Mouse (Mus musculus) heart, postnatal 0 days (tissue): ENCODE measurements at regions not wholly inside any gene's neighbourhood (a gene's known extent, or its start where the extent isn't known, plus 50 kb on each side); places are given as distances from the start of the nearest gene placed in this dataset.

Experiments used
- ATAC-seq: fragments of 200-750 bp; cut with Nextera tagmentation; 2 replicates; pipeline ENCODE4 v1.8.0; 2017; ENCODE audit warnings: low read depth, moderate number of reproducible peaks, moderate library complexity; ENCODE audit not compliant: insufficient read depth
- DNase-seq: peaks from one replicate; pipeline ENCODE4 v3.0.0-alpha.2; 2016; ENCODE audit warnings: low spot score
- H3K27ac ChIP-seq: fragments of 300-500 bp; sonication (generic); 2 replicates; pipeline ENCODE4 v1.5.1; 2014; ENCODE audit warnings: low read depth, mild to moderate bottlenecking
- H3K27me3 ChIP-seq: fragments of 300-500 bp; sonication (generic); 2 replicates; pipeline ENCODE4 v1.6.1; 2014; ENCODE audit warnings: low read length, mixed read lengths; ENCODE audit not compliant: control insufficient read depth, insufficient read depth
- H3K36me3 ChIP-seq: fragments of 300-500 bp; sonication (generic); replicated peaks from 2 replicates; pipeline ENCODE4 v1.6.1; 2014; ENCODE audit warnings: low read length, mixed read lengths; ENCODE audit not compliant: control insufficient read depth, insufficient read depth
- H3K4me1 ChIP-seq: fragments of 300-500 bp; sonication (generic); 2 replicates; pipeline ENCODE4 v1.6.1; 2014; ENCODE audit warnings: antibody characterized with exemption; ENCODE audit not compliant: control insufficient read depth, insufficient read depth
- H3K4me2 ChIP-seq: fragments of 300-500 bp; sonication (generic); 2 replicates; pipeline ENCODE4 v1.6.1; 2014; ENCODE audit warnings: low read depth, mild to moderate bottlenecking, low read length, moderate library complexity
- H3K4me3 ChIP-seq: fragments of 300-500 bp; sonication (generic); 2 replicates; pipeline ENCODE4 v1.5.1; 2014; ENCODE audit warnings: low read depth, low read length
- H3K9ac ChIP-seq: fragments of 300-500 bp; sonication (generic); replicated peaks from 2 replicates; pipeline ENCODE4 v1.6.1; 2014; ENCODE audit warnings: low read depth, low read length, mixed read lengths
- H3K9me3 ChIP-seq: fragments of 300-500 bp; sonication (generic); replicated peaks from 2 replicates; pipeline ENCODE4 v1.6.1; 2016; ENCODE audit warnings: low read length; ENCODE audit not compliant: control insufficient read depth
- CTCF ChIP-seq: IDR thresholded peaks from 2 replicates; pipeline ENCODE4 v1.5.1; 2016; ENCODE audit warnings: antibody characterized with exemption, control low read depth, low read depth
- EP300 ChIP-seq: IDR thresholded peaks from 2 replicates; pipeline ENCODE4 v1.6.1; 2016; ENCODE audit warnings: antibody characterized with exemption, low read depth
- WGBS: fragments of 180-500 bp; shearing (Covaris S2); extraction: QIAGEN DNeasy Blood & Tissue Kit; methylation state at CpG from one replicate; pipeline ENCODE4 v1.1.7; 2014; 5-methylcytosine and 5-hydroxymethylcytosine counted together

- 83% methylated on average over 8 of the region's 8 CpGs for WGBS
- no peaks in the 10 kb centered on the region for H3K27me3 ChIP-seq
- no peak overlapping the region for H3K4me3 ChIP-seq
Observed at GRCm38 (mm10) chr13:112220184-112220583, 68.1 kb upstream of the Ankrd55 start.

GRCm38 (mm10) chr13:112223616-112224015, 64.6 kb upstream of the Ankrd55 start:
- no peak for ATAC-seq
- WGBS, result 14% methylated on average over 2 of the region's 2 CpGs
- Histone ChIP-seq H3K9ac (no peak overlapping the region), H3K9me3 (no peaks in the 10 kb centered on the region), H3K4me2 (no peak overlapping the region), H3K27me3 (no peaks in the 10 kb centered on the region), H3K4me3 (no peak overlapping the region), H3K36me3 (no peaks in the 10 kb centered on the region), H3K4me1 (peaks cover 5% of the 10 kb centered on the region; the same call in 1 of the 2 replicates), H3K27ac (no peak overlapping the region)
- no peak for TF ChIP-seq CTCF
- no peak for TF ChIP-seq EP300
- DNase-seq, result no peak

More at GRCm38 (mm10) chr13:112220184-112220583, 68.1 kb upstream of the Ankrd55 start:
- no peak for DNase-seq
- Histone ChIP-seq H3K36me3 (no peaks in the 10 kb centered on the region), H3K9ac (no peak overlapping the region), H3K27ac (no peak overlapping the region), H3K9me3 (no peaks in the 10 kb centered on the region), H3K4me1 (peaks cover 5% of the 10 kb centered on the region; the same call in 1 of the 2 replicates), H3K4me2 (no peak overlapping the region)
- no peak for TF ChIP-seq EP300
- no peak for TF ChIP-seq CTCF
- ATAC-seq, result no peak

GRCm38 (mm10) chr13:112227766-112228165, 60.5 kb upstream of the Ankrd55 start:
- no peak overlapping the region for H3K4me2 ChIP-seq
- no peak overlapping the region for H3K27ac ChIP-seq
- no peak overlapping the region for H3K4me3 ChIP-seq
- ATAC-seq (no peak), DNase-seq (no peak)
- TF ChIP-seq CTCF, result no peak
- TF ChIP-seq EP300, result no peak
- no peaks in the 10 kb centered on the region for H3K36me3 ChIP-seq
- 27% methylated on average over 13 of the region's 13 CpGs for WGBS
- H3K9ac ChIP-seq, result no peak overlapping the region
- H3K9me3 ChIP-seq, result no peaks in the 10 kb centered on the region
- H3K27me3 ChIP-seq, result no peaks in the 10 kb centered on the region
- no peaks in the 10 kb centered on the region for H3K4me1 ChIP-seq

- DNase-seq, result no peak
- ATAC-seq, result no peak
- Histone ChIP-seq H3K9me3 (no peaks in the 10 kb centered on the region), H3K4me1 (no peaks in the 10 kb centered on the region), H3K4me3 (no peak overlapping the region), H3K36me3 (no peaks in the 10 kb centered on the region), H3K27ac (no peak overlapping the region), H3K9ac (no peak overlapping the region), H3K27me3 (no peaks in the 10 kb centered on the region), H3K4me2 (no peak overlapping the region)
- 85% methylated on average over 4 of the region's 4 CpGs for WGBS
- TF ChIP-seq EP300 (no peak), CTCF (no peak)
Observed at GRCm38 (mm10) chr13:112228846-112229245, 59.4 kb upstream of the Ankrd55 start.

- no peaks in the 10 kb centered on the region for H3K4me1 ChIP-seq
- WGBS, result 68% methylated on average over 3 of the region's 3 CpGs
- no peak for ATAC-seq
Observed at GRCm38 (mm10) chr13:112230176-112230575, 58.1 kb upstream of the Ankrd55 start.

GRCm38 (mm10) chr13:112234695-112235094, 53.6 kb upstream of the Ankrd55 start:
- ATAC-seq (no peak), DNase-seq (no peak)
- TF ChIP-seq CTCF (no peak), EP300 (no peak)
- Histone ChIP-seq H3K9me3 (no peaks in the 10 kb centered on the region), H3K27me3 (no peaks in the 10 kb centered on the region), H3K4me1 (no peaks in the 10 kb centered on the region), H3K36me3 (no peaks in the 10 kb centered on the region), H3K9ac (no peak overlapping the region), H3K27ac (no peak overlapping the region), H3K4me2 (no peak overlapping the region), H3K4me3 (no peak overlapping the region)
- WGBS, result 78% methylated on average over 6 of the region's 6 CpGs

More at GRCm38 (mm10) chr13:112230176-112230575, 58.1 kb upstream of the Ankrd55 start:
- DNase-seq, result no peak
- Histone ChIP-seq H3K9me3 (no peaks in the 10 kb centered on the region), H3K4me2 (no peak overlapping the region), H3K36me3 (no peaks in the 10 kb centered on the region), H3K27me3 (no peaks in the 10 kb centered on the region), H3K9ac (no peak overlapping the region), H3K27ac (no peak overlapping the region), H3K4me3 (no peak overlapping the region)
- no peak for TF ChIP-seq EP300
- TF ChIP-seq CTCF, result no peak
